Mouse (Mus musculus) c-Kit-positive CD71-negative TER-119-negative erythroid progenitor cells, embryonic 14.5 days (primary cell): ENCODE results near the gene Krtap28-13.

Experiments
- DNase-seq: peaks from one replicate; pipeline ENCODE4 v3.0.0-alpha.2; 2013; ENCODE audit warnings: low read depth

Gene Krtap28-13

GRCm38 (mm10) chr1:83060643-83061042, at the start of gene Krtap28-13:
TSS of gene Krtap28-13 (plus strand) at chr1:83060930.
- DNase-seq, result no peak

DNA sequence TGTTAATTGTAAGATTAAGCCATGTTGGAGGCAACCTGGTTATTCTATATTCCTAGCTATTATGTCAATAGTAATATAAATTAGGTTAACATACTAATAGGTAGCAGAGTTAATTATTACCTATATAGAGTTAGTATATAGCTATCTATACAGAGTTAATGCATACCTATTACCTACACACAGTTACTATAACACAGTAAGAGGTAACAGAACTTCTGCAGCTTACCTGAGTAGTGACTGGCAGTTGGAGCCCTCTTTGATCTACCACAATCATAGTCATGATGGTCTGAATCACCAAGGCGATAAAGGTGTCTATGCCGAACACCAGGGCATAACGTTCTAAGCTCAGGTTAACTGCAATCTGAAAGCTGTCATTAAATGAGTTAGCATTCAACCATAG, 46.3 kb upstream of the Krtap28-13 start:
- DNase-seq, result no peak

DNA sequence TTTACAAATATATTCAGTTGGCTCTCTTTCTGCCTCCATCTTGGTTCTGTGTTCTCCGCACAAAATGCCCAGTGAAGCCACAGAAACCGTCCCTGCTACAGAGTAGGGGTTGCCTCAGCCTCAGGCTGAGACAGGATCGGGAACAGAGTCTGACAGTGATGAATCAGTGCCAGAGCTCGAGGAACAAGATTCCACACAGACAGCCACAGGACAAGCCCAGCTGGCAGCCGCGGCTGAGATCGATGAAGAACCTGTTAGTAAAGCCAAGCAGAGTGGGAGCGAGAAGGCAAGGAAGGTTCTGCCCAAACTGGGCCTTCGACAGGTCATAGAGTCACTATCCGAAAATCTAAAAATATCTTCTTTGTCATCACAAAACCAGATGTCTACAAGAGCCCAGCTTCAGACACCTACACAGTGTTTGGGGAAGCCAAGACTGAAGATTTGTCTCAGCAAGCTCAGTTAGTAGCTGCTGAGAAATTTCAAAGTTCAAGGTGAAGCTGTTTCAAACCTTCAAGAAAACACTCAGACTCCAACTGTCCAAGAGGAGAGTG, 45.3 kb upstream of the Krtap28-13 start:
- no peak for DNase-seq

DNA sequence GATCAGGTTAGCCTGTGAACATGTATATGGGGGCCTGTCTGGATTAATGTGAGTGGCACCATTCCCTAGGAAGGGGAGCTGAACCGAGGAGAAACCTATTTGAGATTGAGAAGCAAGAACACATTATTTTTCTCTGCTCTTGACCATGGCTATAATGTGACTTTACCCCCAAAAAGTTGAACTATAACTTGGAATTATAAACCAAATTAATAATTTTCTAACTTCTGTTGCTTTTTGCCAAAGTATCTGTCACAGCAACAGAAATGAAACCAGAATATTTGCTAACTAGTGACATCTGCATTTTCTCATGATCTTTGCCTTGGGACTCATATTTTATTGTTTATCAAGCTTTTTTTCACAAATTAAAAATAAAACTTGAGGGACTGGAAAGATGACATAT, 44.2 kb upstream of the Krtap28-13 start:
- no peak for DNase-seq

DNA sequence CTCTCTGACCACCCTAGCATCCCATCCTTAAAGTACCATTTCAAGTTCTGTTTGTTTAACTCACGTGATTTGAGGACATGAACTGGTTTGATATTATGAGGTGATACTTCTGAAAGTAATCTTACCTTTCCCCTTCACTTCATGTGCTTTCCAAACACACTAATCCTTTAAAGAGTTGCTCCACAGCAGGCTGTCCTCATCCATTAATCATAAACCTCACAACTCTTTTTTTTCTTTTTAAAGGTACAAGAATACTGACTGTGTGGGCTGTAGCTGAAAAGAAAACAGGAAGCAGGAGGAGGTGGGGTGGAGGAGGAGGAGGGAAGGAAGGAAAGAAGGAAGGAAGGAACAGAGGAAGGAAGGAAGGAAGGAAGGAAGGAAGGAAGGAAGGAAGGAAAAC, 28.8 kb upstream of the Krtap28-13 start:
- no peak for DNase-seq

GRCm38 (mm10) chr1:83032508-83032907, 28.2 kb upstream of the Krtap28-13 start:
- DNase-seq, result no peak

DNA sequence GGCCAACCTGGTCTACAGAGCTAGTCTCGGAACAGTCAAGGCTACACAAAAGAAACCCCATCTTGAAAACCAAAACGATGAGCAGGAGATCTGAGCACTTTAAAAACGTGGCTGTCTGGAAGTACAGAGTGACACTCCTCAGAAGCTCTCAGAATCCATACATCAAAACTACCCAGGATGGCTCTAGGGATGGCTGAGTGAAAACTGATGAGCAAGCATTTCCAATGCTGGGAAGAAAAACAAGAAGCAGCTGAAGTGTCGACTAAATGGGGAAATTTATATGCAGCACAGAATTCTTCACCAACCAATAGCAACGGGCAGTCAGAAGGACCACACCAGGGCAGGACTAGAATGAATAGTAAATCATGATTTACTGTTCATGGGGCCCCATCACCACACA, 26.2 kb upstream of the Krtap28-13 start:
- DNase-seq, result no peak

GRCm38 (mm10) chr1:83036892-83037667, 23.6 kb upstream of the Krtap28-13 start:
- no peak for DNase-seq

DNA sequence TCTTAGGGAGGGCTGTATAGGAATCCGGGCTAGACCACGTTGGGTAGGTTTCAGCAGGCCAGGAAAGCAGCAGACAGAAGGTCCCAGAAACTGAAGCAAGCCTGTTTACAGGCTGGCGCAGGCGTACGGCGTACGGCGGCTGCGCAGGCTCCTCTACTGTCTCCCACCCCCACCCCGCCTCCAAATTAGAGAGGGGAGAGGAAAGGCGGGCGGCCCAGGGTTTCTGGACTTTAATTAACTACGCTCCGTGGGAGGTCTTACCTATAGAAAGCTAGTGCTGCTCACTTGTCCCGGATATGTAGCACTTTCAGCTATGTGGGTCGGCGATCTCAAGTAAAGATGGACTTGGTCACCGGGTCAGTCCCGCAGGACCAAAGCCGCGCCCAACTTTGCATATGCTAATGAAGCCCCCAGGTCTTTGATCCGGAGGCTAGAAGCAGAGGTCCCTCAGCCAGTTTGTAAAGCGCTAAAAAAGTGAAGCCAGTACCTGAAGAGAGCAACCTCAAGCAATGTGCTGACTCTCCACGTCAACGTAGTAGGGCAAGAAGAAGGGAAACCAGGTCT, 22.5 kb upstream of the Krtap28-13 start, which contains the start of gene Slc19a3:
Gene Slc19a3, minus strand, starts transcription at position 340 of the 564 bp plus-strand sequence.
- DNase-seq, result peak; percentile 3

DNA sequence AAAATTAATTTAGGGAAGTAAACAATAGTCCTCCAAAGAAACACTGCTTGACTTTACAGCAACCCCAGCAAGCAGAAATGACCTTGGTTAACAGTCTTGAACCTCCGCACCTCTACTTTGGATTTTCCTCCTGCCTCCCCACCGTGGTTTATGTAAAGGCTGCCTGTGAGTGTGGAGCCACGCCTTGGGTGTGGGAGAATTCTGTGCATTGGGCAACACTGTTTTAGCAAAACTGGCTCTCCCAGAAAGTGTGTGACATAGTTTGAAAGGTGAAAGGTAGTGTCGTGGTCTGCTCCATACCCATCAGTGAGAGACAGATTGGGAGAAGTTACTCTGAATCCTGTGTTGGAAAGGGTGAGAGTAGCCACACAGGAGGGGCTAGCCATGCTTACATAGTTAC, 21.6 kb upstream of the Krtap28-13 start:
- no peak for DNase-seq

GRCm38 (mm10) chr1:83042380-83042779, 18.4 kb upstream of the Krtap28-13 start, which contains the start of gene Krtap28-10:
TSS of gene Krtap28-10 (minus strand) at chr1:83042480.
- DNase-seq, result no peak

GRCm38 (mm10) chr1:83044882-83045427, 15.8 kb upstream of the Krtap28-13 start, which contains the start of gene Gm47969:
TSS of gene Gm47969 (plus strand) at chr1:83044932.
- peak; percentile 4 for DNase-seq

GRCm38 (mm10) chr1:83058481-83058880, 2.2 kb upstream of the Krtap28-13 start:
- DNase-seq, result no peak

DNA sequence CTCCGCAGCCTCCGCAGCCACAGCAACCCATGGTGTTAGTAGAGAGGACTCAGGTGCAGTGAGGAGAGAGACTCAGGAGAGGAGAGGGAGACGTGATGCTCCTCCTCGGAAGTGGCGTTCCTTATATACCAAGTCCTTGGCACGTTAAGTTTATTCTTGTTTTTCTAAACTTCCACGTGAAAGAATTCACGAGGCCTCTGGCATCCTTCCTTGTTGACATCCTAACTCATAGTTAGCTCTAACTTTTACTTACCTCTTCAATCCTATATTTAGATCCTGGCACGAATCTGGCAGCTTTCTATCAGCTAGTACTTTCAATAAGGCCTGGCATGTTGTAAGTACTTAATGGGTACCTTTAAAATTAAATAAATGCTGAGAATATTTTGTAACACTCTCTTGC, 1.5 kb upstream of the Krtap28-13 start, which contains the start of gene A030005K14Rik:
Gene A030005K14Rik, minus strand, starts transcription at position 101 of the 400 bp plus-strand sequence.
- no peak for DNase-seq

GRCm38 (mm10) chr1:83064851-83065250, 4.1 kb downstream of the Krtap28-13 start:
- peak; percentile 26 for DNase-seq

- no peak for DNase-seq
Observed at GRCm38 (mm10) chr1:83066577-83066976, 5.8 kb downstream of the Krtap28-13 start.

- no peak for DNase-seq
Observed at GRCm38 (mm10) chr1:83067205-83067604, 6.5 kb downstream of the Krtap28-13 start.

DNA sequence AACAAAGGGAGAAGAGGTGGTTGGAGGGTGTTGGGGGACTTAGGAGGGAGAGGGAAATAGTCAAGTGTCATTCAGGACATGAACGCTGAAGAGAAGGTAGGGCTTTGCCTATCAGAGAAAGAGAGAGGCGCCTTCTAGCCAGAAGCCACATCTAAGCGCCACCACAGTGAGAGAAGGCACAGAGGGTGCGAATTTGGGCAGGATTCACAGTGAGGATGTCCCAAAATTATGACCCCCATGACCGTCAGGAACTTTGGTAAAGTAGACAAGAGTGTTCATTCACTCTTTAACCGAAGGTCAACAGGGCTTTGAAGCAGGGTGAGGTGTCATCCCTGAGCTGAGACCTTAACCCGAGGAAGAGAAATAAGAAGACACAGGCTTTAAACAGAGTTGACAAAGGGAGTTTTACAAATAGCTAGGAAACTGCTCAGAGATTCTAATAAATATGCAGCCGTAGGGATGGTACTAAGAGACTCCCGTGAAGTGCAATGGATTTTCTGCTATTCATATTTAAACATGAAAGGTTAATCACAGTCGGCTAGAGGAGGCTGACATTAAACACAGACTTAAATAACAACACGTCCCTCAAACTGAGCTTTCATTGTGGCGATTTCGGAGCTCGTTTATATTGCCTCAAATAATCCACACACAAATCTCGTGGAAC, 14.9 kb downstream of the Krtap28-13 start:
- DNase-seq, result no peak

GRCm38 (mm10) chr1:83076190-83076917, 15.6 kb downstream of the Krtap28-13 start:
- peak; percentile 41 for DNase-seq

DNA sequence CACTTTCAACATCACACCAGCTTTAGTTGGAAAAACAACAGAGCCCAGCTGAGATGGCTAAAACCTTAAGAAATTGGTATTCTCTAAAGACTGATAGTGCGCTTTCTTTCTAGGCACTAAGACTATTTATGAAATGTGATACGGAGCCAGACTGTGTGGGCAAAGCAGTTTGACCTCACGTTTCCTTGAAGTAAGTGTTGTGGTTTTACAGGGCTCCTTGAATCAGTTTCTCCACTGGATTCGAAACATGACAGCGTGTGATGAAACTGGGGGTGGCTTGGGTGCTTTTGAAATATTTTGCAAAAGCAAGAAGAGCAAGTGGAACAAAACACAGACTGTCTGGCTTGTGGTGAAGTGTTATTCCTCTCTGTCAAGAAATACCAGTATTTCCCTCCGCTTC, 16.3 kb downstream of the Krtap28-13 start:
- DNase-seq, result no peak

GRCm38 (mm10) chr1:83084790-83085189, 24.1 kb downstream of the Krtap28-13 start:
- DNase-seq, result no peak
